Mouse (Mus musculus): ENCODE results near the gene Fam71e1. TPM values are rescaled to one million over a fixed set of nuclear protein-coding genes. Genes with fewer than 3 reads are reported as not detected.

Fam71e1 gene
- polyA plus RNA-seq, 1 experiment from 2014 or later = 14.3 TPM

DNA sequence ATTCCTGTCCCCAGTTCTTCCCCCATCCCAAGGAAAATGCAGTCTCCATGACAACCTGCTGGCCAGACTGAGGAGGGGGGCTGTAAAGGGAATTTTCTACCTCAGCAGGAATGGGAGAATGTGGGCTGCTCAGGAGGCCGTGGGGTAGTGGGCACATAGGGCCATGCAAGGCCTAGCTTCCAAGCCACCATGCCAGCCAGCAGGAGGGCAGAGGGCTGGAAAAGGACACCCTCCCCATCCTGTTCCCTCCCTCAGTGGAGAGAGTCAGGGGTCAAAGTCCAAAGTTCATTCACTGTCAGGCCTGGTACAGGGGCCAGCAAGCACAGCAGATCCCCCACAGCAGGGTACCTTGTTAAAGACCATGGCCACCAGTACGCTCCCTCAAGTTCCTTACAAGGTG is 31.3 kb upstream of the Fam71e1 start, which contains the start of gene Aspdh:
Aspdh (plus strand) TSS at position 281 of the 400 bp plus-strand sequence.
- Histone ChIP-seq H3K4me1 (peaks cover 32% of the 10 kb centered on the region), H3K4me2 (no peak within 1 kb of the TSS), H3K27me3 (peaks cover 53% of the 10 kb centered on the region), H3K4me3 (replicated peaks) (no peak within 1 kb of the TSS), H3K27ac (no peak within 1 kb of the TSS), H3K36me3 (no peaks in the 10 kb centered on the region), H3K9me3 (replicated peaks) (no peaks in the 10 kb centered on the region), H3K9ac (no peak within 1 kb of the TSS)
- ATAC-seq (replicated peaks; ENCODE audit: low FRiP score) = no peak
- WGBS = 64% methylated on average over 2 of the region's 2 CpGs

DNA sequence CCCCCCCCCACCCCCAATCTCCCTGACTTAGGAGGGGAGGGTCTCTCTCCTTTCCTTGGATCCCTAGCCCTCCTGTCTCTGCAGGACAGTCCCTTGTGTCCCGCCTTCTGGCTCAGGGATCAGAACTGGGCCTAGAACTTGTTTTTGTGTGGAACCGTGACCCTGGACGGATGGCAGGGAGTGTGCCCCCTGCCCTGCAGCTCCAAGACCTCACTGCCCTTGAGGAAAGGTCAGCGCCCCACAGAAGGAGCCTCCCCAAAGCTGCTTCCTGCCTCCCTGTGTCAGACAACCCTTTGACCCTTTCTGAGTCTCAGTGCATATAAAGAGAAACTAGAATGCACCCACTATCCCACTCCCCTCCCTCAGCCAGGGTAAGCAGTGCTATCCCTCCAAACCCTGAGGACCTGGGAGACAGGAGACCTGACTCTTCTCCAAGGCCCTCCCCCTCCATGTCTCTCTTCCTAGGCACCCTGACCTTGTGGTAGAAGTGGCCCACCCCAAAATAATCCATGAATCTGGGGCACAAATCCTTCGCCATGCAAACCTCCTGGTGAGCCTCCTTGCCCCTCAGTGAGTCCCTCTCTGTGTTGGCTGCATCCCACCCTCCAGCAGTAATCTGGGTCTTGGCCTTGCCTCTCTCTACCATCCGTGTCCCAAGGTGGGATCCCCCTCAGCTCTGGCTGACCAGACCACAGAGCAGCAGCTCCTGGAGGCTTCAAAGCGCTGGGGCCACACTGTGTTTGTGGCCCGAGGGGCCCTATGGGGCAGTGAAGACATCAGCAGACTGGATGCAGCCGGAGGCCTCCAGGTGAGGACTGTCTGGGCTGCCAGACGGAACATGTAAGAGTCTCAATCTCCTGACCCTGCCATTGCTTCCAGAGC is 30.1 kb upstream of the Fam71e1 start:
- peaks cover 42% of the 10 kb centered on the region for H3K27me3 ChIP-seq
- H3K4me2 ChIP-seq = no peak overlapping the region
- no peak overlapping the region for H3K27ac ChIP-seq
- 0 out of 2 replicates have a peak, but pooled peaks cover 4% of the 10 kb centered on the region for H3K36me3 ChIP-seq
- H3K9me3 ChIP-seq (replicated peaks) = no peaks in the 10 kb centered on the region
- ATAC-seq (replicated peaks; ENCODE audit: low FRiP score) = no peak
- no peak overlapping the region for H3K4me3 ChIP-seq (replicated peaks)
- H3K9ac ChIP-seq = no peak overlapping the region
- 76% methylated on average over 10 of the region's 10 CpGs for WGBS
- peaks cover 34% of the 10 kb centered on the region for H3K4me1 ChIP-seq

DNA sequence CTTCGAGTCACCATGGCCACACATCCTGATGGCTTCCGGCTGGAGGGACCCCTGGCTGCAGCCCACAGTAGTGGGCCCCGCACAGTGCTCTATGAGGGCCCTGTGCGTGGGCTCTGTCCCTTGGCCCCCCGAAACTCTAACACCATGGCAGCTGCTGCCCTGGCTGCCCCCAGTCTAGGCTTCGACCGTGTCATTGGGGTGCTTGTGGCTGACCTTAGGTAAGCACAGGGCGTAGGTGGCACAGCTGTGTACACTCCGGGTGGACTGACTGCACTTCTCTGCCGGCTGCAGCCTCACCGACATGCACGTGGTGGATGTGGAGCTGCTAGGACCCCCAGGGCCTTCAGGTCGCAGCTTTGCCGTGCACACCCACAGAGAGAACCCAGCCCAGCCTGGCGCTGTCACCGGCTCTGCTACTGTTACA is 29.5 kb upstream of the Fam71e1 start:
- no peak overlapping the region for H3K9ac ChIP-seq
- peak overlapping the region; percentile 62 for H3K4me2 ChIP-seq
- H3K9me3 ChIP-seq (replicated peaks) = no peaks in the 10 kb centered on the region
- no peak for ATAC-seq (replicated peaks; ENCODE audit: low FRiP score)
- H3K36me3 ChIP-seq = 0 out of 2 replicates have a peak, but pooled peaks cover 4% of the 10 kb centered on the region
- peaks cover 34% of the 10 kb centered on the region for H3K4me1 ChIP-seq
- peaks cover 35% of the 10 kb centered on the region for H3K27me3 ChIP-seq
- WGBS = 85% methylated on average over 16 of the region's 16 CpGs
- H3K4me3 ChIP-seq (replicated peaks) = peak overlapping the region; percentile 63
- no peak overlapping the region for H3K27ac ChIP-seq

DNA sequence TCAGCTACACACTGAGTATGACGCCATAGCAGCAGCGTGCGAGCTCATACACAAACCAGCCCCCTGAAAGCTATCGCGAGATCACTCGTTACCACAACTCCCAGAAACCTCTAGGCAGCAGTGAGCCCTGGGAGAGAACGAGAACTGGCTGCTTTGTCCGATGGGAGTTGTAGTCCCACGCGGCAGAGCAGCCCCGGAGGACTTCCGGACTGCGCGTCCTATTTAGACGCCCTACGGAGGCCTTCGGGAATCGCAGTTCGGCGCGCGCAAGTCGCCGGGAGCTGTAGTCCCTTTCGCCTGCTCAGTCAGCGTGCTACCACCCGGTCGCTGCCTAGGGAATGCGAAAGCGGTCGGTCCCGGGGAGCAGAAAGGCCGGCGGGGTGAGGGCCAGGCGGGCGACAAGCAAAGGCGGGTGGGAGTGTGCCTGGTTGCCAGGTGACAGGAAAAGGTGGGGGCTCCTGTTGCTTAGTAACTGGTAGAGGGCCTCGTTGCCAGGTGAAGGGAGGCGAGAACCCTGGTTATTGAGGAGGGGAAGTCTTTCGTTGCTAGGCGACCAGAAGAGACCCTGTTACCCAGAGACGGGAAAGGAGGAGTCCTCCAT is 28.5 kb upstream of the Fam71e1 start, which contains the start of gene Josd2:
Josd2 (plus strand) TSS at position 170 of the 601 bp plus-strand sequence.
- ATAC-seq (replicated peaks; ENCODE audit: low FRiP score) = peak; percentile 97
- H3K9me3 ChIP-seq (replicated peaks) = no peaks in the 10 kb centered on the region
- peak within 1 kb of the TSS; percentile 63 for H3K4me3 ChIP-seq (replicated peaks)
- H3K4me1 ChIP-seq = peaks cover 30% of the 10 kb centered on the region
- peaks cover 29% of the 10 kb centered on the region for H3K27me3 ChIP-seq
- peak within 1 kb of the TSS; percentile 52 for H3K27ac ChIP-seq
- peak within 1 kb of the TSS; percentile 53 for H3K9ac ChIP-seq
- WGBS = under 1% methylated on average over 42 of the region's 42 CpGs
- peak within 1 kb of the TSS; percentile 62 for H3K4me2 ChIP-seq
- H3K36me3 ChIP-seq = 0 out of 2 replicates have a peak, but pooled peaks cover 4% of the 10 kb centered on the region

DNA sequence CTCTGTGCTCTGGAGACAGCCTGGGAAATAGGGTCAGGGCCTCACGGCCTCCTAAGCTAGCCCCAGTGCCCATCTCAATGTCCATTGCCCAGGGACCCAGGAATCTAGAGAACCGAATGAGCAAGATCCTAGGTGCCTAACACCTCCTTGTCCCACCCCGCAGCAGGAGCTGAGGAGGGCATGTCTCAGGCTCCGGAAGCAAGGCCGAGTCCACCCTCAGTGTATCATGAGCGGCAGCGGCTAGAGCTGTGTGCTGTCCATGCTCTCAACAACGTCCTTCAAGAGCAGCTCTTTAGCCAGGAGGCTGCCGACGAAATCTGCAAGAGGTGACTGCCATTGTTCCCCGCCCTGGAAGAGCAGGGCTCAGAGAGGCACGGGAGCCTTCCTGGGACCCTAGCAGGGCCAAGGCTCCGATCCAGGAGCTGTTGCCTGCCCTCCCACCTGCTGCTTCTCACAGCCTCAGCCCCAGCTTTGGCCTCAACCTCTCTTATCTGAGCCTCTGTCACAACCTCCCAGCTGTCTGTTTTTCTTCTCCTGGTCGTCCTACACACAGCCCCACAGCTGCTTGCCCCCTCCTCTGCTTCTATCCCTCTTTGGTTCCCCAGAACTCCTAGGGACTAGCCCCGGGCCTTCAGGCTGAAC is 27.6 kb upstream of the Fam71e1 start:
- Histone ChIP-seq H3K27me3 (peaks cover 26% of the 10 kb centered on the region), H3K36me3 (0 out of 2 replicates have a peak, but pooled peaks cover 4% of the 10 kb centered on the region), H3K9ac (peak overlapping the region; percentile 53), H3K4me3 (replicated peaks) (peak overlapping the region; percentile 63), H3K4me1 (peaks cover 29% of the 10 kb centered on the region), H3K4me2 (peak overlapping the region; percentile 62), H3K27ac (no peak overlapping the region), H3K9me3 (replicated peaks) (no peaks in the 10 kb centered on the region)
- WGBS = 76% methylated on average over 15 of the region's 15 CpGs
- no peak for ATAC-seq (replicated peaks; ENCODE audit: low FRiP score)

DNA sequence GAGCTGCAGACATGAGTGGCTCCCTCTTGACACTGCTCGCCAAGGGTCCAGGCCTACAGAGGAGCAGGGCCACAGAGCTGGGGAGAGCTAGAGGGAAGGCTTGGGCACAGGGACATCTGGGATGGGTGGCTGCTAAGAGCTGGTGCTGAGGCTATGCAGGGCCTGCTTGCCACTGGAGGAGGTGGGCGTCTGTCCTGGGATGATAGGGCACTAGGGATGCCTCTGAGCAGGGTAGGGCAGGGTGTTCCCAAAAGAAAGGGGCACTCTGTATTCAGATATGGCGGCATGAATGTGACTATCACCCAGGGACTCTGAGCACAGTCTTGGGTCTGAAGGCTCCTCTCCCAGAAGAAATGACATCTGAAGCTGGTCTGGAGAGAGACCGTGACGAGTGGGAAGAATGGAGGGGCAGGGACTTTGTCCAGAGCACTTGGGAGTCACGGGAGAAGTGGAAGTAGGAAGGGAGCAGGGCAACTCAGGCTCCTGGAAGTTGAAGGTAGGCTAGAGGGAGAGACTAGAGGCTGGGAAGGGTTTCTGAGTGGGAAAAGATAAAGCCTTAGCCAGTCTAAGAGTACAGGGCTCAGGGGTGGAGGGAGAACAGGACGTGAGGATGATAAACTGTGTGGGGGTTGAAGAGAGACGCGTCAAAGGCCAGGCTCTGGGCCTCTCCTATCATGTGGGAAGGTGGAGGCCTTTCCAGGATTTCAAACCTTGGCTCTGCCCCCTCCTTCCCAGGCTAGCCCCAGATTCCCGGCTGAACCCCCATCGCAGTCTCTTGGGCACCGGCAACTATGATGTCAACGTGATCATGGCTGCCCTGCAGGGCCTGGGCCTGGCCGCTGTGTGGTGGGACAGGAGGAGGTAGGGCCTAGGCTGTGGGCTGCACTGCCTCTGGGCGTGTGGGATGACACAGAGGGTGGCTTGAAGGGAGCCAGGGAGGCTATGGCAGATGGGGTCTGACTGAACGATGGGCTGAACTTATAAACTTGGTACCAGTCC is 26.4 kb upstream of the Fam71e1 start:
- peaks cover 25% of the 10 kb centered on the region for H3K27me3 ChIP-seq
- 0 out of 2 replicates have a peak, but pooled peaks cover 4% of the 10 kb centered on the region for H3K36me3 ChIP-seq
- H3K9ac ChIP-seq = no peak overlapping the region
- no peak for ATAC-seq (replicated peaks; ENCODE audit: low FRiP score)
- no peak overlapping the region for H3K27ac ChIP-seq
- 87% methylated on average over 16 of the region's 16 CpGs for WGBS
- no peak overlapping the region for H3K4me2 ChIP-seq
- peaks cover 34% of the 10 kb centered on the region for H3K4me1 ChIP-seq
- H3K4me3 ChIP-seq (replicated peaks) = no peak overlapping the region
- H3K9me3 ChIP-seq (replicated peaks) = no peaks in the 10 kb centered on the region

DNA sequence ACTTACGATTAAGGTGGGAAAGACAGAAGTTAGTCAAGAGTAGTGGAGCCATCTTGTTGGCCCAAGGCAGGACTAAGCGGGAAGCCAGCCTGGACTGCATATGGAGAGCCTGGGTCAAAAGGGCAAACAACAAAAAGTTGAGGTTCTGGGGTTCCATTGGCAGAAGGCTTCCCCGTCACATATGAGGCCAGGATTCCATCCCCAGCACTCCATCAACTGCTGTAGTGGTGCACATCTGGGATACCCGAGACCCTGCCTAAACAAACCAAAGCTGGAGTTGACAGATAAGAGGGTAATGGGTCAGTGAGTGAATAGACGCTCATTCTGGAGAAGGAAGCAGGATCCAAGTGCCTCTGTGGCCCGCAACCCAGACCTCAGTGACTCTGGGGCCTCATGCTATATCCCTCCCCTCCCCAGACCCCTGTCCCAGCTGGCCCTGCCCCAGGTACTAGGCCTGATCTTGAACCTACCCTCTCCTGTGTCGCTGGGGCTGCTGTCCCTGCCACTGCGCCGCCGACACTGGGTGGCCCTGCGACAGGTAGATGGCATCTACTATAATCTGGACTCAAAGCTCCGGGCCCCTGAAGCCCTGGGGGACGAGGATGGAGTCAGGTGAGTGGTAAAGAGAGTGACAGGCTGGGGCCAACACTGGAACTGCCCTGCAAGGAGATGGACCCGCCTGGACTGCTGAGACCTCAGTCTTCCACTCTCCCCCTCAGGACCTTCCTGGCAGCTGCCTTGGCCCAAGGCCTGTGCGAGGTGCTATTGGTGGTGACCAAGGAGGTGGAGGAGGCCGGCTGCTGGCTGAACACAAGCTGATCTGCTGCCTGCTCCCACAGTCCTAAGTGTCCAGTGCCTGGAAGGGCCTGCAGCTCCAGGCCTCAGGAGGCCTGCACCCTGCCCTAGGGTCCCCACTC is 25.4 kb upstream of the Fam71e1 start:
- H3K4me1 ChIP-seq = peaks cover 34% of the 10 kb centered on the region
- WGBS = 81% methylated on average over 16 of the region's 16 CpGs
- peaks cover 30% of the 10 kb centered on the region for H3K27me3 ChIP-seq

DNA sequence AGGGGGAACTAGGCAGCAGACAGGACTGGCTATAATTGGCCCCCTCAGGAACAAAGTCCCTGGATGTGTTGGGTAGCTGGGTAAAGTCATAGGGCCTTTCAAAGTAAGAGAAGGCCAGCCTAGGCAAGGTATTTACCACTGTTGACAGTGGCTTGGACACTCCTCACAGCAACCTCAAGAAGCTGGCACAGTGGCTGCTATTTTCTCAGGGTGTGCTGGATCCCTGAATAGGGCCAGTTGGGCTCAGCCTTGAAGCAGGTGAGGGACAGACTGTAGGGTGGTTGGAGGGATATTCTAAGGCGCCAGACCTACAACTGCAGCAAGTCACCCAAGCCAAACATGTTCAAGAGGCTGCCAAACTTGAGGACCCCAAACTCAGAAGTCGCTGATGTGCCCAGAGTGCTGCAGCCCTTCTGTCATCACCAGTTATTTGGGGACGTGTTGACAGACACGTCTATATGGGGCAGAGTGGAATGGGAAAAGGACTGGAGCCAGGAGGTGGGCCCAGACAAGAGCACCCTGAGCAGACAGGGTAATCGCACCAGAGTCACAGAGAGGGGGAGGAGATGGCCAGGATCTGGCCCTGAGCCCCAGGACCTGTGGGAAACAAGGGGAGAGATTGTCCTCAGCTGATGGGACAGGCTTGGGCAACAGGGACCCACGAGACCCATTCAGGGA is 24.4 kb upstream of the Fam71e1 start:
- WGBS = 39% methylated on average over 6 of the region's 6 CpGs
- H3K4me2 ChIP-seq = no peak overlapping the region
- H3K27me3 ChIP-seq = peaks cover 40% of the 10 kb centered on the region
- H3K27ac ChIP-seq = no peak overlapping the region
- H3K4me1 ChIP-seq = peaks cover 32% of the 10 kb centered on the region
- no peak for ATAC-seq (replicated peaks; ENCODE audit: low FRiP score)
- 0 out of 2 replicates have a peak, but pooled peaks cover 4% of the 10 kb centered on the region for H3K36me3 ChIP-seq
- H3K9me3 ChIP-seq (replicated peaks) = no peaks in the 10 kb centered on the region
- H3K9ac ChIP-seq = no peak overlapping the region
- no peak overlapping the region for H3K4me3 ChIP-seq (replicated peaks)

More for the DNA sequence above, 25.4 kb upstream of the Fam71e1 start:
- no peak overlapping the region for H3K4me2 ChIP-seq
- H3K36me3 ChIP-seq = 0 out of 2 replicates have a peak, but pooled peaks cover 4% of the 10 kb centered on the region
- H3K9ac ChIP-seq = no peak overlapping the region
- no peak for ATAC-seq (replicated peaks; ENCODE audit: low FRiP score)
- H3K9me3 ChIP-seq (replicated peaks) = no peaks in the 10 kb centered on the region
- no peak overlapping the region for H3K4me3 ChIP-seq (replicated peaks)
- no peak overlapping the region for H3K27ac ChIP-seq

DNA sequence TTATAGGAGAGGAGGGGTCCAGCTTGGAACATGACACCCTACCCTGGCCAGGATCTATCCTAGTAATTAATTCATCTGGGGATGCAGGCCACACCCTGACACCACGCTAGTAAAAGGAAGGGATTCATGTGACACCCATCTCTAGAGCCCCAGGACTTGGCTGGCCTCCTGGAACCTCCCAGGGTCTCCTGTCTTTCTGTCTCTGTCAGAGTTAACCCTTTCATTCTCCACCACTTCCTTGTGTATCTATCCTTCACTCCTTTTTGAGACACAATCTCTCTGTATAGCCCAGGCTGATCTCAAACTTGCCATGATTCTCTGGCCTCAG is 23.9 kb upstream of the Fam71e1 start:
- Histone ChIP-seq H3K4me1 (peaks cover 27% of the 10 kb centered on the region), H3K27me3 (peaks cover 44% of the 10 kb centered on the region), H3K4me3 (replicated peaks) (no peak overlapping the region), H3K9ac (no peak overlapping the region), H3K4me2 (no peak overlapping the region), H3K27ac (no peak overlapping the region), H3K36me3 (0 out of 2 replicates have a peak, but pooled peaks cover 4% of the 10 kb centered on the region), H3K9me3 (replicated peaks) (no peaks in the 10 kb centered on the region)
- 18% methylated on average over 1 of the region's 1 CpGs for WGBS
- no peak for ATAC-seq (replicated peaks; ENCODE audit: low FRiP score)
